Mouse (Mus musculus) midbrain, embryonic 12.5 days (tissue): ENCODE data around the gene Npw. TPM values are rescaled to one million over a fixed set of nuclear protein-coding genes. Genes with fewer than 3 reads are reported as not detected.

Source experiments
- ATAC-seq: fragments of 200-750 bp; cut with Nextera tagmentation; 2 replicates; pipeline ENCODE4 v1.8.0; 2017; ENCODE audit warnings: low read depth, moderate TSS enrichment, moderate library complexity; ENCODE audit not compliant: low FRiP score
- H3K27ac ChIP-seq: fragments of 300-500 bp; sonication (generic); replicated peaks from 2 replicates; pipeline ENCODE4 v1.5.1; 2016; ENCODE audit warnings: mild to moderate bottlenecking
- H3K27me3 ChIP-seq: fragments of 300-500 bp; sonication (generic); 2 replicates; pipeline ENCODE4 v1.6.1; 2016; ENCODE audit warnings: mild to moderate bottlenecking
- H3K36me3 ChIP-seq: fragments of 300-500 bp; sonication (generic); 2 replicates; pipeline ENCODE4 v1.6.1; 2016
- H3K4me1 ChIP-seq: fragments of 300-500 bp; sonication (generic); 2 replicates; pipeline ENCODE4 v1.6.1; 2016
- H3K4me2 ChIP-seq: fragments of 300-500 bp; sonication (generic); replicated peaks from 2 replicates; pipeline ENCODE4 v1.6.1; 2016; ENCODE audit warnings: mild to moderate bottlenecking, moderate library complexity
- H3K4me3 ChIP-seq: fragments of 300-500 bp; sonication (generic); 2 replicates; pipeline ENCODE4 v1.5.1; 2016; ENCODE audit warnings: mild to moderate bottlenecking
- H3K9ac ChIP-seq: fragments of 300-500 bp; sonication (generic); replicated peaks from 2 replicates; pipeline ENCODE4 v1.6.1; 2016; ENCODE audit warnings: mild to moderate bottlenecking, moderate library complexity
- H3K9me3 ChIP-seq: fragments of 300-500 bp; sonication (generic); 2 replicates; pipeline ENCODE4 v1.6.1; 2016; ENCODE audit warnings: mild to moderate bottlenecking
- WGBS: fragments of 180-500 bp; shearing (Covaris S2); methylation state at CpG from one replicate; pipeline ENCODE4 v1.1.7; 2016; 5-methylcytosine and 5-hydroxymethylcytosine counted together
- polyA plus RNA-seq: library from polyadenylated mRNA; unstranded; fragments of >200 nt; fragmentation: Nextera tagmentation; extraction: Ambion mirVana; gene quantifications from 2 replicates; pipeline ENCODE4 v1.2.1, GENCODE M21; 2016

Npw gene
- polyA plus RNA-seq, 1 experiment from 2014 or later: not detected

DNA sequence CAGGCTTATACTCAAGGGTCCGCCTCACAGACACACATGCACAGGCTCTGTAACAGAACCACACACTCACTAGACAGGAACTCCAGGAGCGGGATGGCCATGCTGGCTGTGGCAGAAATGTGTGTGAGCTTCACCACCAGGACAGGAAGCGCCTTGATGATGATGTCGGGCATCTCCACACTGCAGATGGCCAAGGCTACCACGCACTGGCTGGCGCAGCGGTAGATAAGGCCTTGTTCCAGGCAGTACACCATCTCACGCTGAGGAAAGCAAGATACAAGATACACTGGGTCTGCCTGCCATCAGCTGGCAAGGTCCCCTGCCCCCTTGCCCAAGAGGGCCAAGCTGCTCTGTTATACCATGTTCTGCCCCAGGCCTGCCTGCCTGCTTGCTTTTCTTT lies 49.4 kb downstream of the Npw start:
- ATAC-seq: no peak
- no peaks in the 10 kb centered on the region for H3K9me3 ChIP-seq
- H3K27ac ChIP-seq: no peak overlapping the region
- no peak overlapping the region; the same call in 1 of the 2 replicates for H3K9ac ChIP-seq
- no peak overlapping the region for H3K4me3 ChIP-seq
- 94% methylated on average over 8 of the region's 8 CpGs for WGBS
- H3K27me3 ChIP-seq: no peaks in the 10 kb centered on the region
- H3K36me3 ChIP-seq: peaks cover 75% of the 10 kb centered on the region
- no peaks in the 10 kb centered on the region for H3K4me1 ChIP-seq
- no peak overlapping the region for H3K4me2 ChIP-seq

DNA sequence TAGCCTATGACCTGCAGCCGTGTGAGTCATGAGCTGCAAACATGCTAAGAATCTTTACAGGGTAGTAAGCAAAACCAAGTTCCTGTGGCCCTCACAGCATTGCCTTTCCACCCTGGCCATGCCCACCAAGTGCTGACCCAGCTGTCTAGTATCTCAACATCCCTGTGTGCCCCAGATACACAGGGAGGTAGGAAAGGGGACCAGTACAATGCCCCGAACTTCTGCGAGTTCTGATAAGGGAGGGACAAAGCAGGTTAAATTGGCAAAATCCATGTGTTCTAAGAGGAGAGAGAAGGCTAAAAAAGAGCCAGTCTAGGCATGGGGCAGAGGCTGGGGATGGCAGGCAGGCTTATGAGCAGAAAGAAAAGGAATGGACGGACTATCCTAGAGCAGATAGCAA lies 49.9 kb downstream of the Npw start:
- H3K27ac ChIP-seq: no peak overlapping the region
- no peaks in the 10 kb centered on the region for H3K9me3 ChIP-seq
- no peaks in the 10 kb centered on the region for H3K4me1 ChIP-seq
- H3K27me3 ChIP-seq: no peaks in the 10 kb centered on the region
- H3K9ac ChIP-seq: no peak overlapping the region; the same call in 1 of the 2 replicates
- no peak for ATAC-seq
- H3K4me2 ChIP-seq: no peak overlapping the region
- H3K36me3 ChIP-seq: peaks cover 75% of the 10 kb centered on the region
- 95% methylated on average over 4 of the region's 4 CpGs for WGBS
- H3K4me3 ChIP-seq: no peak overlapping the region

Other genes starting within 250 kb of the Npw start
- gene Rnps1, start 243.9 kb downstream of the Npw start, polyA plus RNA-seq: 367 and 378 TPM in 2 replicates
- 53.7 and 68.0 TPM in 2 replicates for gene Eci1, start 231.8 kb downstream of the Npw start, polyA plus RNA-seq
- gene Dnase1l2, start 215.4 kb downstream of the Npw start, polyA plus RNA-seq: 5.3 and 5.5 TPM in 2 replicates
- 36.5 and 41.9 TPM in 2 replicates for gene E4f1, start 188.1 kb downstream of the Npw start, polyA plus RNA-seq
- gene Pgp, start 188.1 kb downstream of the Npw start, polyA plus RNA-seq: 60.0 TPM in 2 replicates
- gene Bricd5, start 184.6 kb downstream of the Npw start, polyA plus RNA-seq: 0.34 TPM in 1 of 2 replicates, not detected in the other
- 37.0 TPM in 2 replicates for gene Mlst8, start 179.4 kb downstream of the Npw start, polyA plus RNA-seq
- 20.2 and 23.0 TPM in 2 replicates for gene Caskin1, start 169.9 kb downstream of the Npw start, polyA plus RNA-seq
- gene Traf7, start 130.5 kb downstream of the Npw start, polyA plus RNA-seq: 92.4 and 94.9 TPM in 2 replicates
- 1.9 and 2.2 TPM in 2 replicates for gene Rab26, start 124.2 kb downstream of the Npw start, polyA plus RNA-seq
- gene Pkd1, start 108.6 kb downstream of the Npw start, polyA plus RNA-seq: 25.1 and 27.1 TPM in 2 replicates
- 82.2 and 89.6 TPM in 2 replicates for gene Tsc2, start 25.8 kb downstream of the Npw start, polyA plus RNA-seq
- 14.3 and 14.9 TPM in 2 replicates for gene Nthl1, start 25.8 kb downstream of the Npw start, polyA plus RNA-seq
- 26.4 and 33.8 TPM in 2 replicates for gene Slc9a3r2, start 8.1 kb downstream of the Npw start, polyA plus RNA-seq
- 23.5 and 25.0 TPM in 2 replicates for gene Zfp598, start 11.2 kb upstream of the Npw start, polyA plus RNA-seq
- 27.6 and 31.7 TPM in 2 replicates for gene Syngr3, start 31.5 kb upstream of the Npw start, polyA plus RNA-seq
- 43.9 and 48.4 TPM in 2 replicates for gene Gfer, start 37.7 kb upstream of the Npw start, polyA plus RNA-seq
- 1.7 and 2.2 TPM in 2 replicates for gene Noxo1, start 37.8 kb upstream of the Npw start, polyA plus RNA-seq
- 86.8 and 97.6 TPM in 2 replicates for gene Tbl3, start 49.2 kb upstream of the Npw start, polyA plus RNA-seq
- 0.24 TPM in 1 of 2 replicates, not detected in the other for gene Rnf151, start 59.6 kb upstream of the Npw start, polyA plus RNA-seq
- gene Rps2, start 59.7 kb upstream of the Npw start, polyA plus RNA-seq: 892 and 929 TPM in 2 replicates
- 201 and 205 TPM in 2 replicates for gene Ndufb10, start 66.0 kb upstream of the Npw start, polyA plus RNA-seq
- gene Rpl3l, start 69.4 kb upstream of the Npw start, polyA plus RNA-seq: not detected in 2 replicates
- 18.4 and 20.8 TPM in 2 replicates for gene Msrb1, start 78.2 kb upstream of the Npw start, polyA plus RNA-seq
- 0.41 and 0.63 TPM in 2 replicates for gene Hs3st6, start 94.5 kb upstream of the Npw start, polyA plus RNA-seq
- gene Meiob, start 145.8 kb upstream of the Npw start, polyA plus RNA-seq: not detected in 2 replicates
- gene Hagh, start 181.7 kb upstream of the Npw start, polyA plus RNA-seq: 29.4 and 31.2 TPM in 2 replicates
- 18.1 and 20.5 TPM in 2 replicates for gene Fahd1, start 191.9 kb upstream of the Npw start, polyA plus RNA-seq
- 0.17 and 0.27 TPM in 2 replicates for gene Igfals, start 207.5 kb upstream of the Npw start, polyA plus RNA-seq
- 64.0 and 70.3 TPM in 2 replicates for gene Nubp2, start 227.9 kb upstream of the Npw start, polyA plus RNA-seq
- gene Spsb3, start 228.2 kb upstream of the Npw start, polyA plus RNA-seq: 52.8 and 52.9 TPM in 2 replicates
- 42.6 and 43.6 TPM in 2 replicates for gene Eme2, start 236.6 kb upstream of the Npw start, polyA plus RNA-seq
- gene Mrps34, start 236.7 kb upstream of the Npw start, polyA plus RNA-seq: 88.0 and 89.8 TPM in 2 replicates
- gene Nme3, start 238.0 kb upstream of the Npw start, polyA plus RNA-seq: 43.2 and 54.2 TPM in 2 replicates